Mouse (Mus musculus): ENCODE results near the gene Pigp.
"Not testable (repeated sequence)": the region's sequence is repeated elsewhere in the genome, so short reads cannot be mapped to it uniquely, and the experiment has no call there.

Gene Pigp

GRCm38 (mm10) chr16:94358091-94358490, 13.6 kb downstream of the Pigp start:
- no peak for DNase-seq (ENCODE audit: low read depth, low spot score)

DNA sequence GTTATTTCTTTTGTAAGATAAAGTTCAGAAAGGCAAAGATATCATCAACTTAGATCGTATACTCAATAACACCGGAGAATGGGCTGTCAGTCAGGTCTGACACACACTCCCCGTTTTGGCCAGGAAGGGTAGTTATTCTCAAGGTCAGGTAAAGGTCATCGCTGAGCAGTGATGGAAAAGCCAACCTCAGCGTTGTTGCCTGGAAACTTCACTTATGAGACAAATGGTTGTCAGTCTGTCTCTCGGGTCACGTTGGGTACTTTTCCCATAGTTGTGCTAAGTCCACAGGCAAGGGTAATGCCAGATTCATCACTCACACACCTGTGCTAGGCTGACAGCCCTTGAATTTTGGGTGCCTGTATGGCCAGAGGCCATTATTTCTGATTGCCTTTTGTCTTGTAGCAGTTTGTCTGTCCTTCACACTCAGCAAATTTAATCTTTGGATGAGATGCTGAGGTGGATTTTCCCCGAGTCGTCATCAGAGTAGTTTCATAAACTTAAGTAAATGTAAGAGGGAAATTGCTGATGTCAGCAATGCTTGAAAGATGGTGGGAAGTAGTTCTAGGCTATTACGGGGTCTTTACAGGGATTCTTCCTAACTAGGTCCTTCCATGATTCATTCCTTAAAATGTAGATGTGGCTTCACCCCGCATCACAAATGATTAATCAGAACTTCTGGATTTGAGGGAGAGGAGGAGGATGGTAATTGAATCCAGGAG, 14.7 kb downstream of the Pigp start:
- no peak for DNase-seq (ENCODE audit: low read depth, low spot score)

- no peak for DNase-seq (ENCODE audit: low read depth, low spot score)
These were observed 15.6 kb downstream of the Pigp start for GRCm38 (mm10) chr16:94356046-94356445.

- no peak for DNase-seq (ENCODE audit: low read depth, low spot score)
These were observed 17.2 kb downstream of the Pigp start for GRCm38 (mm10) chr16:94354450-94354849.

GRCm38 (mm10) chr16:94350287-94350677, 21.4 kb downstream of the Pigp start:
- DNase-seq (ENCODE audit: low read depth, low spot score) = no peak

GRCm38 (mm10) chr16:94349588-94350286, 21.9 kb downstream of the Pigp start:
- DNase-seq (ENCODE audit: low read depth, low spot score) = no peak

GRCm38 (mm10) chr16:94348779-94349178, 22.9 kb downstream of the Pigp start:
- no peak for DNase-seq (ENCODE audit: low read depth, low spot score)

GRCm38 (mm10) chr16:94347080-94347731, 24.4 kb downstream of the Pigp start:
- DNase-seq (ENCODE audit: low read depth, low spot score) = no peak

DNA sequence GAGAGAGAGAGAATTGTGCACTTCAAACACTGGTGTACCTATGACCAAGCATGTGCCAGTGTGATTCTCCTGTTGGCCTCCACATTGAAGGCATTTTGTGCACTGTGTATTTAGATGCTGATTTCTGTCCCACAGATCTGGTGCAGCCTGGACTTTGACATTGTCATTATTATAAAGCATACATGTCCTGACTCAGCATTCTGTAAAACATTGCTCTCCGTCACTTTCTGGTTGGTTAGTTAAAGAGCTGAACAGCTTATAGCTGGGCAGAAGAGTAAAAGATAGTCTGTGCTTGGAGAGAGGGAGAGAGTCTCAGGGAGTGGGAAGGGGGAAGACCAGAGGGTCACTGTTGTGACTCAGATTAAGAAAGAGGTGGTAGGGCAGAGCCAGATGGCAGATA, 25.9 kb downstream of the Pigp start:
- DNase-seq (ENCODE audit: low read depth, low spot score) = no peak

DNA sequence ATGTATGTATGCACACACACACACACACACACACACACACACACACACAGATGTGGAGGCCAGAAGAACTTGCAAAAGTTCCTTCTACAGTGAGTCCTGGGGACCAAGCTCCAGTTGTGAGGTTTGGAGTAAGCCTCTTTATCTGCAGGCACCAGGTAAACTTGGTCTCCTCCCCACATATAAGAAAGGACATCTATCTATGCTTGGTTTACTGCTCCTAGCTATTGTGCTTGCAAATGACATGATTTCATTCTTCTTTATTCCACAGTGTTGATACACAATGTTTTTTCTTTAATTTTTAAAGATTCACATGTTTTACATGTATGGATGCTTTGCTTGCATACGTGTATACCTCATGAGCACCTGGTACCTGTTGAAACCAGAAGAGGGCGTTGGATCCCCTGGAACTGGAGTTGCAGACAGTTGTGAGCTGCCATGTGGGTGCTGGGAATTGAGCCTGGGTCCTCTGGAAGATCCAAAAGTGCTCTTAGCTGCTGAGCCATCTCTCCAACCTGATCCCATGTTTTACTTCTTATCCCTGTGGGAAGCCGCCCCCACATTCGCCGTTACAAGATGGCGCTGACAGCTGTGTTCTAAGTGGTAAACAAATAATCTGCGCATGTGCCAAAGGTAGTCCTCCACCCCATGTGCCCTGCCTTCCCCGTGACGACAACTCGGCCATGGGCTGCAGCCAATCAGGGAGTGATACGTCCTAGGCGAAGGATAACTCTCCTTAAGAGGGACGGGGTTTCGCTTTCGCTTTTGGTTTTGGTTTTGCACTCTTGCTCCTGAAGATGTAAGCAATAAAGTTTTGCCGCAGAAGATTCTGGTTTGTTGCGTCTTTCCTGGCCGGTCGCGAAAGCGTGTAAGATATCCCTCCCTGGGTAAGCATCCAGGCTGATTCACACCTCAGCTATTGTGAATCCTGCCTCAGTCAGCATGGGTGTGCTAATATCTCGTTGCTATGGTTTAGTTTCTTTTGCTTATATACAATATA, 32.2 kb downstream of the Pigp start:
- not testable (repeated sequence) for DNase-seq (ENCODE audit: low read depth, low spot score)

DNA sequence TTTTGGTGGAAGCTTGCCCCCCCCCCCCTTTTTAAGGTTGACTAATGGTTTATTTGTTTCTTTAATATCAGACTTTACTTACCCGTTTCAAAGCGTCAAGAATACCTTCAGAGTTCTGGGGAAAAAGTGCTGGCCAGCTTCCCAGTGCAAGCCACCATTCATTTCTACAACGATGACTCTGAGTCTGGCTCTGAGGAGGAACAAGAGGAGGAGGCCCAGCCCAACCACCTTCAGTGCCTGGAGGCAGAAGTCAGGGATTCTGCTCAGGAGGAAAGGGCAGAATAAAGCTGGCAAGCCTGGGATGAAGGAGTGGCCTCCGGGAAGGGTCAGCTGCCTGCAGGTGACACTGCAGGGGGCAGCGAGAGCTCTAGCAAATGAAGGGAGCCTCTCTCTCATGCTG, 36.0 kb downstream of the Pigp start:
- DNase-seq (ENCODE audit: low read depth, low spot score) = no peak

GRCm38 (mm10) chr16:94331886-94332252, 39.8 kb downstream of the Pigp start:
- DNase-seq (ENCODE audit: low read depth, low spot score) = no peak

- no peak for DNase-seq (ENCODE audit: low read depth, low spot score)
These were observed 40.3 kb downstream of the Pigp start for GRCm38 (mm10) chr16:94331233-94331885.

DNA sequence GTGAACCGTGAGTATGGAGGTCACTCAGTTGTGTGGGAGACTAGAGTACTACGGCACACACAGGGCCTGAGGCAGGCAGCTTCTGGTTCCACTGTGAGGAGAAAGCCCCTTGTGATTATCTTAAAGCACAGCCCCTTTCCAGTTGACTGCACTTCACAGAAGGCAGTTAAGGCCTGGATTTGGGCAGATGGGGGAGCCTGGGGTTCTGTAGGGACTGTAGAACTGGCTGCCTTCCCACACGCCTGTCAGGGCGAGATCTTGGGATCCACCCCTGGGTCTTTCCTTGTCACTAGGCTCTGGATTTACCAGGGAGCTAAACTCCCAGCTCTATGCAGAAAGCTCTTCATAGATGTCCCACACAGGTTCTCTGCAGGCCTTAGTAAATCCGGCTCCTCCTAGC, 41.2 kb downstream of the Pigp start:
- DNase-seq (ENCODE audit: low read depth, low spot score) = no peak

GRCm38 (mm10) chr16:94328881-94329867, 42.5 kb downstream of the Pigp start:
- no peak for DNase-seq (ENCODE audit: low read depth, low spot score)

DNA sequence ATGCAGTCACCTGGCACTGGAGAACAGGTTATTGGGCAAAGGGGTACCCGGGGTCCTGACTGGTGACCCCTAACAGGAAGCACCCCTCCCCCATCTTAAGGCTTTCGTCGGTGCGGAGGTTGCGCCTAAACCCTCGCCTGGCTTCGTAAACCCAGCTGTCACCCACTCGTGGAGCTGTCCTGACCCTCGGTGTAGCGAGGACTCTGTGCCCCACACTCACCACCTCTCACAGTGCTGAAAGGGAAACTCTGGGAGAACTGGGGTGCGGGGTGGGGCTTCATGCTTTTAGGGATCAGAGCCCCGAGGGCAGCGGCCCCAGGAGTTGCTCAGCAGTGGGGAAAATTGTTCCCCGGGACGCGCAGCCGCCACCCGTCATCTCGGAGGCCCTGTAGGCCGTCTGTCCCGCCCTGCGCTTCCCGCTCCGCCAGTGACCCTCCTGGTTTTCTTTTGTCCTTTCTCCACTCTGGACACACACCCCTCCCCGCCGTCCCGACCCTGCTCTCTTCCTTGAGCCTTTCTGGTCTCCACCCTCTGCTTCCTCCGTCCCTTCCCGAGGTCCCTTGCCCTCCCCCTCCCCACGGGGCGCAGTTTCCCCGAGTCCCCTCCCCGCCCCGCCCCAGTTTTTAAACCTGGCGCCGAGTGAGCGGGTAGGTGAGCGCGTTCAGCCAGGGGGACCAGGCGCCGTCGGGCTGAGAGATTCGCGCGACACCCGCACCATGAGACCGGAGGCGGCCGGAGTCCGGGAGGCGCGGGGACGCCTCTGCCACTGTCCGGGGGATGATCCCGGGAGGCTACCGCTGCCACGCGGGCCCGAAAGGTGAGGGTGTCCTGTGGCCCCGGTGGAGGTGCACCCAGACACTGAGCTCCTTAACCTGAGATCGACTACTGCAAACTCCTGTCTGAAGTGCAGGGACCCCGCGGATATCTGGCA, 43.6 kb downstream of the Pigp start, which contains the start of gene Ripply3:
Ripply3 (plus strand) TSS at position 640 of the 931 bp plus-strand sequence.
- no peak for DNase-seq (ENCODE audit: low read depth, low spot score)

DNA sequence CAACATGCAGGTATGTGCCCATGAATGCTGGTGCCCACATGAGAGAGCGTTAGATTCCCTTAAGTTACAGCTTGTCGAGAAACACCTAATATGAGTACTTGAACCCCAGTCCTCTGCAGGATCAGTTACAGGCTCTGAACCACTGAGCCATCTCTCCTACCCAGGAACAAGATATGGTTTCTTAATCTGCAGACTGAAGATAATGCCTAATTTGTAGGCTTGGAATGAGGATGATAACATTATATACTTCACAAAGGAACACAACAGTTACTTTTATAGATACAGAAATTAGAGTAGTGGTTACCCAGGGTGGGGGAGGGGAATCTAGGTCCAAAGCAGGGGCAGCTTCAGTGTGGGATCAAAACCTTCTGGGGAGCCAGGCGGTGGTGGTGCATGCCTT, 45.6 kb downstream of the Pigp start:
- no peak for DNase-seq (ENCODE audit: low read depth, low spot score)

GRCm38 (mm10) chr16:94323681-94324080, 48.0 kb downstream of the Pigp start:
- no peak for DNase-seq (ENCODE audit: low read depth, low spot score)

- DNase-seq (ENCODE audit: low read depth, low spot score) = no peak
These were observed 51.4 kb downstream of the Pigp start for GRCm38 (mm10) chr16:94320223-94320622.

Data from retina, postnatal 7 days (tissue).